Mouse (Mus musculus) myocyte (in vitro differentiated cells): ENCODE measurements at regions not wholly inside any gene's neighbourhood (a gene's known extent, or its start where the extent isn't known, plus 50 kb on each side); places are given as distances from the start of the nearest gene placed in this dataset.

ENCODE experiments used
- H3K27me3 ChIP-seq: one replicate; pipeline ENCODE4 v1.6.1; 2011; ENCODE audit not compliant: control insufficient read depth, insufficient read depth, insufficient read length
- H3K36me3 ChIP-seq: one replicate; pipeline ENCODE4 v1.6.1; 2011; ENCODE audit not compliant: control insufficient read depth, insufficient read depth
- H3K4me2 ChIP-seq: one replicate; pipeline ENCODE4 v1.6.1; 2011; ENCODE audit warnings: low read depth, control low read depth
- H3K4me3 ChIP-seq: one replicate; pipeline ENCODE4 v1.5.1; 2011; ENCODE audit warnings: mild to moderate bottlenecking, control low read depth, moderate library complexity
- H3K79me2 ChIP-seq: one replicate; pipeline ENCODE4 v1.6.1; 2011; ENCODE audit not compliant: control insufficient read depth, insufficient read depth
- H3ac ChIP-seq: one replicate; pipeline ENCODE4 v1.6.1; 2011; ENCODE audit not compliant: control insufficient read depth, insufficient read length
- CEBPB ChIP-seq: IDR thresholded peaks from 2 replicates; pipeline ENCODE4 v1.6.1; 2011; ENCODE audit warnings: mild to moderate bottlenecking, moderate library complexity; ENCODE audit not compliant: poor library complexity, insufficient read depth, severe bottlenecking
- E2F4 ChIP-seq: IDR thresholded peaks from one replicate; pipeline ENCODE4 v1.6.1; 2011; ENCODE audit warnings: mild to moderate bottlenecking, control low read depth, moderate library complexity; ENCODE audit not compliant: insufficient read depth
- MAX ChIP-seq: IDR thresholded peaks from one replicate; pipeline ENCODE4 v1.6.1; 2011; ENCODE audit warnings: low read depth, mild to moderate bottlenecking, control low read depth
- MYOD1 ChIP-seq, 3 experiments: IDR thresholded peaks; one replicate each; pipeline ENCODE4 v1.6.1; 2011; ENCODE audit warnings: control low read depth in 2 of 3, low read depth in 2 of 3, mild to moderate bottlenecking in 2 of 3, moderate library complexity in 1 of 3; ENCODE audit not compliant: insufficient read length in 2 of 3, control insufficient read depth in 1 of 3
- MYOG ChIP-seq, 3 experiments: IDR thresholded peaks; one replicate each; pipeline ENCODE4 v1.6.1; 2011; ENCODE audit warnings: control low read depth in 2 of 3, low read depth in 2 of 3, mild to moderate bottlenecking in 2 of 3; ENCODE audit not compliant: insufficient read length in 2 of 3, control insufficient read depth in 1 of 3, insufficient read depth in 1 of 3
- POLR2A ChIP-seq: IDR thresholded peaks from one replicate; pipeline ENCODE4 v1.6.1; 2011; ENCODE audit warnings: low read depth, mild to moderate bottlenecking, control low read depth, moderate library complexity; ENCODE audit not compliant: insufficient read length
- POLR2AphosphoS2 ChIP-seq: IDR thresholded peaks from one replicate; pipeline ENCODE4 v1.6.1; 2011; ENCODE audit warnings: low read depth, control low read depth; ENCODE audit not compliant: insufficient read length
- REST ChIP-seq: IDR thresholded peaks from one replicate; pipeline ENCODE4 v1.6.1; 2011; ENCODE audit warnings: mild to moderate bottlenecking, control low read depth, moderate library complexity; ENCODE audit not compliant: insufficient read depth, insufficient read length
- SRF ChIP-seq: IDR thresholded peaks from one replicate; pipeline ENCODE4 v1.6.1; 2011; ENCODE audit warnings: low read depth; ENCODE audit not compliant: control insufficient read depth, insufficient read length
- TCF12 ChIP-seq: IDR thresholded peaks from one replicate; pipeline ENCODE4 v1.6.1; 2011; ENCODE audit warnings: mild to moderate bottlenecking, control low read depth; ENCODE audit not compliant: poor library complexity, insufficient read depth, severe bottlenecking
- TCF3 ChIP-seq: IDR thresholded peaks from one replicate; pipeline ENCODE4 v1.6.1; 2011; ENCODE audit warnings: low read depth, control low read depth; ENCODE audit not compliant: insufficient read length
- USF1 ChIP-seq: IDR thresholded peaks from one replicate; pipeline ENCODE4 v1.6.1; 2011; ENCODE audit warnings: low read depth, mild to moderate bottlenecking, control low read depth, moderate library complexity

GRCm38 (mm10) chr17:49183917-49184316 is 244.2 kb upstream of the Mocs1 start:
- TF ChIP-seq MAX (no peak), REST (no peak), MYOD1 (IDR thresholded peaks at IDR 0.05; ENCODE audit: control insufficient read depth in 1 of 3, insufficient read length in 2 of 3, low read depth in 2 of 3) (no peak), SRF (no peak), POLR2AphosphoS2 (no peak), TCF12 (no peak), MYOG (IDR thresholded peaks at IDR 0.05; ENCODE audit: control insufficient read depth in 1 of 3, insufficient read depth in 1 of 3, insufficient read length in 2 of 3, low read depth in 2 of 3) (no peak), TCF3 (no peak), POLR2A (no peak), CEBPB (no peak), E2F4 (no peak), USF1 (no peak)
- Histone ChIP-seq H3K4me3 (no peak overlapping the region), H3ac (no peak overlapping the region), H3K36me3 (no peaks in the 10 kb centered on the region), H3K27me3 (no peaks in the 10 kb centered on the region), H3K79me2 (no peaks in the 10 kb centered on the region), H3K4me2 (no peak overlapping the region)

- no peak overlapping the region for H3K4me3 ChIP-seq
- no peaks in the 10 kb centered on the region for H3K79me2 ChIP-seq
- TF ChIP-seq E2F4 (no peak), MAX (no peak), POLR2A (no peak), TCF12 (no peak), MYOG (IDR thresholded peaks at IDR 0.05; ENCODE audit: control insufficient read depth in 1 of 3, insufficient read depth in 1 of 3, insufficient read length in 2 of 3, low read depth in 2 of 3) (no peak), CEBPB (no peak), TCF3 (no peak), MYOD1 (IDR thresholded peaks at IDR 0.05; ENCODE audit: control insufficient read depth in 1 of 3, insufficient read length in 2 of 3, low read depth in 2 of 3) (no peak), REST (no peak), POLR2AphosphoS2 (no peak), USF1 (no peak), SRF (no peak)
- no peak overlapping the region for H3K4me2 ChIP-seq
- H3ac ChIP-seq, result no peak overlapping the region
- H3K36me3 ChIP-seq, result no peaks in the 10 kb centered on the region
- H3K27me3 ChIP-seq, result no peaks in the 10 kb centered on the region
Measured at GRCm38 (mm10) chr17:49185052-49185612, 243.0 kb upstream of the Mocs1 start.

GRCm38 (mm10) chr17:49189765-49190164 is 238.4 kb upstream of the Mocs1 start:
- no peak overlapping the region for H3K4me3 ChIP-seq
- no peaks in the 10 kb centered on the region for H3K27me3 ChIP-seq
- no peaks in the 10 kb centered on the region for H3K36me3 ChIP-seq
- H3ac ChIP-seq, result no peak overlapping the region
- no peak for TF ChIP-seq MYOD1 (IDR thresholded peaks at IDR 0.05; ENCODE audit: control insufficient read depth in 1 of 3, insufficient read length in 2 of 3, low read depth in 2 of 3)
- TF ChIP-seq USF1, result no peak
- no peak for TF ChIP-seq E2F4
- no peak for TF ChIP-seq POLR2A
- TF ChIP-seq TCF3, result no peak
- no peak for TF ChIP-seq MYOG (IDR thresholded peaks at IDR 0.05; ENCODE audit: control insufficient read depth in 1 of 3, insufficient read depth in 1 of 3, insufficient read length in 2 of 3, low read depth in 2 of 3)
- no peak for TF ChIP-seq MAX
- TF ChIP-seq SRF, result no peak
- TF ChIP-seq POLR2AphosphoS2, result no peak
- TF ChIP-seq TCF12, result no peak
- TF ChIP-seq REST, result no peak
- TF ChIP-seq CEBPB, result no peak
- H3K79me2 ChIP-seq, result no peaks in the 10 kb centered on the region
- no peak overlapping the region for H3K4me2 ChIP-seq

- no peak for TF ChIP-seq CEBPB
- no peak for TF ChIP-seq POLR2AphosphoS2
- TF ChIP-seq REST, result no peak
- TF ChIP-seq SRF, result no peak
- no peak for TF ChIP-seq USF1
- TF ChIP-seq E2F4, result no peak
- no peak for TF ChIP-seq POLR2A
- TF ChIP-seq MAX, result no peak
- Histone ChIP-seq H3K27me3 (no peaks in the 10 kb centered on the region), H3K36me3 (no peaks in the 10 kb centered on the region), H3K4me3 (no peak overlapping the region), H3K79me2 (no peaks in the 10 kb centered on the region), H3K4me2 (no peak overlapping the region), H3ac (no peak overlapping the region)
Measured at GRCm38 (mm10) chr17:49190337-49190736, 237.8 kb upstream of the Mocs1 start.

GRCm38 (mm10) chr17:49196046-49196684 is 232.0 kb upstream of the Mocs1 start:
- no peak overlapping the region for H3K4me2 ChIP-seq
- TF ChIP-seq SRF (no peak), MYOD1 (IDR thresholded peaks at IDR 0.05; ENCODE audit: control insufficient read depth in 1 of 3, insufficient read length in 2 of 3, low read depth in 2 of 3) (no peak), POLR2AphosphoS2 (no peak), USF1 (no peak), CEBPB (no peak), TCF12 (no peak), MYOG (IDR thresholded peaks at IDR 0.05; ENCODE audit: control insufficient read depth in 1 of 3, insufficient read depth in 1 of 3, insufficient read length in 2 of 3, low read depth in 2 of 3) (no peak), REST (no peak), E2F4 (no peak), MAX (no peak), TCF3 (no peak)
- H3K36me3 ChIP-seq, result no peaks in the 10 kb centered on the region
- no peaks in the 10 kb centered on the region for H3K79me2 ChIP-seq
- H3K4me3 ChIP-seq, result no peak overlapping the region
- no peak overlapping the region for H3ac ChIP-seq
- no peaks in the 10 kb centered on the region for H3K27me3 ChIP-seq
